Mouse (Mus musculus) liver, postnatal 0 days (tissue): ENCODE results near the gene Pccb. TPM values are rescaled to one million over a fixed set of nuclear protein-coding genes. Genes with fewer than 3 reads are reported as not detected.
A peak's percentile ranks its signal among the peaks of the same experiment; 100 is the strongest.

Experiments used
- ATAC-seq: fragments of 200-750 bp; cut with Nextera tagmentation; 2 replicates; pipeline ENCODE4 v1.8.0; 2017; ENCODE audit warnings: mild to moderate bottlenecking, moderate library complexity
- DNase-seq: peaks from one replicate; pipeline ENCODE4 v3.0.0-alpha.2; 2016
- H3K27ac ChIP-seq: fragments of 300-500 bp; sonication (generic); 2 replicates; pipeline ENCODE4 v1.5.1; 2014; ENCODE audit warnings: antibody characterized with exemption, moderate library complexity, mild to moderate bottlenecking, low read depth
- H3K27me3 ChIP-seq: fragments of 300-500 bp; sonication (generic); 2 replicates; pipeline ENCODE4 v1.6.1; 2014; ENCODE audit warnings: low read length, control low read depth, mixed read lengths; ENCODE audit not compliant: insufficient read depth
- H3K36me3 ChIP-seq: fragments of 300-500 bp; sonication (generic); replicated peaks from 2 replicates; pipeline ENCODE4 v1.6.1; 2014; ENCODE audit warnings: mild to moderate bottlenecking, control low read depth, low read length, moderate library complexity, mixed read lengths; ENCODE audit not compliant: insufficient read depth
- H3K4me1 ChIP-seq: fragments of 300-500 bp; sonication (generic); 2 replicates; pipeline ENCODE4 v1.6.1; 2014; ENCODE audit warnings: antibody characterized with exemption, mild to moderate bottlenecking, control low read depth; ENCODE audit not compliant: insufficient read depth
- H3K4me2 ChIP-seq: fragments of 300-500 bp; sonication (generic); 2 replicates; pipeline ENCODE4 v1.6.1; 2014; ENCODE audit warnings: low read depth, mild to moderate bottlenecking, low read length, moderate library complexity, mixed read lengths
- H3K4me3 ChIP-seq: fragments of 300-500 bp; sonication (generic); 2 replicates; pipeline ENCODE4 v1.5.1; 2014; ENCODE audit warnings: low read depth, low read length
- H3K9ac ChIP-seq: fragments of 300-500 bp; sonication (generic); replicated peaks from 2 replicates; pipeline ENCODE4 v1.6.1; 2014; ENCODE audit warnings: mild to moderate bottlenecking, moderate library complexity
- H3K9me3 ChIP-seq: fragments of 300-500 bp; sonication (generic); 2 replicates; pipeline ENCODE4 v1.6.1; 2016; ENCODE audit warnings: mild to moderate bottlenecking, control low read depth, low read length, mixed read lengths
- CTCF ChIP-seq: sonication (generic); IDR thresholded peaks from 2 replicates; pipeline ENCODE4 v1.5.1; 2016; ENCODE audit warnings: antibody characterized with exemption, low read depth
- EP300 ChIP-seq: IDR thresholded peaks from 2 replicates; pipeline ENCODE4 v1.6.1; 2016; ENCODE audit warnings: antibody characterized with exemption, low read depth, mild to moderate bottlenecking
- WGBS: fragments of 180-500 bp; shearing (Covaris S2); extraction: QIAGEN DNeasy Blood & Tissue Kit; methylation state at CpG from one replicate; pipeline ENCODE4 v1.1.7; 2014; ENCODE audit not compliant: insufficient replicate concordance; 5-methylcytosine and 5-hydroxymethylcytosine counted together
- polyA plus RNA-seq: library from polyadenylated mRNA; unstranded; fragments of >200 nt; fragmentation: Nextera tagmentation; extraction: Ambion mirVana; gene quantifications from 2 replicates; pipeline ENCODE4 v1.2.1, GENCODE M21; 2015

Gene Pccb
- polyA plus RNA-seq, 1 experiment from 2014 or later: 15.6 TPM

DNA sequence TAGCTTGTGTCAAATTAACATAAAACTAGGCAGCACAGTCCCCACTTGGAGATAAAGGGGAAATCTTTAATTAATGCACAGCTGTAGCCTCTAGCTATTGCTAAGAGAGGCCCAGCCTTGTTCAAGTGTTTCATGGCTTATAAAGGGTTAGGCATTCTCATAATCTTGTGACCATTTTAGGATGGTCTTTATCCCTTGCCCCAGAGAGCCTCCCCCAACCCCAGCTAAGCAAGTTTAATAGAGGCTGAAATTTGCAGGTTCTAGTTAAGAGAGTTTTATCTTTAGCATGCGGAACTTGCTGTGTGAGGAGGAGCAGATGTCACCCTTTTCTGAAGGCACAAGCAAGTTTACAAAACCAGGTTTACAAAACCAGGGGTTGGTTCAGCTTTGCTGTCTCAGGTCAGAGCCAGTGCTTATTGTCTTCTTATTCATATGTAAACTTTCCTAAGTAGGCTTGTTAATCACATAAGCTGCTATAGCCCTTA is 71.2 kb downstream of the Pccb start:
- WGBS: 54% methylated on average over 1 of the region's 1 CpGs
- Histone ChIP-seq H3K9me3 (no peaks in the 10 kb centered on the region), H3K4me1 (no peaks in the 10 kb centered on the region), H3K27me3 (no peaks in the 10 kb centered on the region), H3K4me3 (no peak overlapping the region), H3K9ac (no peak overlapping the region), H3K27ac (no peak overlapping the region), H3K36me3 (peaks cover 6% of the 10 kb centered on the region), H3K4me2 (no peak overlapping the region)
- ATAC-seq (peak; percentile 29; the same call in 1 of the 2 replicates), DNase-seq (no peak)
- TF ChIP-seq EP300 (no peak), CTCF (no peak)

DNA sequence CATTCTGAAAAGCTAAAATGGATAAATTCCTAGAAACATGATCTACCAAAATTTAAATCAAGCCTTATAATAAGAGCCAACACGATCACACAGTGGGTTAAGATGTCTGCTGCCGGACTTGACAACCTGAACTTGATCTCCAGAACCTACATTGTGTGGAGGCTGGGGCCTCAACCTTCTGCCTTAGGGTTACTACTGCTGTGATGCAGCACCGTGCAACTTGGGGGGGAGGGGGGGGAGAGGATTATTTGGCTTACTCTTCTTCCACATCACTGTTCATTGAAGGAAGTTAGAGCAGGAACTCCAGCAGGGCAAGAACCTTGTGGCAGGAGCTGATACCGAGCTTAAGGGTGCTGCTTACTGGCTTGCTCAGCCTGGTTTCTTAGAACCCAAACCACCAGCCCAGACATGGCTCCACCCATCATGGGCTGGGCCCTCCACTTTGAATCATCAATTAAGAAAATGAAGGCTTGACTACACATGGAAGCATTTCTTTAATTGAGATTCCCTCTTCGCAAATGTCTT is 71.7 kb downstream of the Pccb start:
- DNase-seq: no peak
- H3K27ac ChIP-seq: no peak overlapping the region
- H3K9ac ChIP-seq: no peak overlapping the region
- peaks cover 6% of the 10 kb centered on the region for H3K36me3 ChIP-seq
- no peaks in the 10 kb centered on the region for H3K4me1 ChIP-seq
- no peaks in the 10 kb centered on the region for H3K27me3 ChIP-seq
- ATAC-seq: peak; percentile 96
- no peaks in the 10 kb centered on the region for H3K9me3 ChIP-seq
- WGBS: 60% methylated on average over 5 of the region's 5 CpGs
- H3K4me3 ChIP-seq: no peak overlapping the region
- TF ChIP-seq CTCF (no peak), EP300 (peak; percentile 31; the same call in 1 of the 2 replicates)
- no peak overlapping the region for H3K4me2 ChIP-seq

DNA sequence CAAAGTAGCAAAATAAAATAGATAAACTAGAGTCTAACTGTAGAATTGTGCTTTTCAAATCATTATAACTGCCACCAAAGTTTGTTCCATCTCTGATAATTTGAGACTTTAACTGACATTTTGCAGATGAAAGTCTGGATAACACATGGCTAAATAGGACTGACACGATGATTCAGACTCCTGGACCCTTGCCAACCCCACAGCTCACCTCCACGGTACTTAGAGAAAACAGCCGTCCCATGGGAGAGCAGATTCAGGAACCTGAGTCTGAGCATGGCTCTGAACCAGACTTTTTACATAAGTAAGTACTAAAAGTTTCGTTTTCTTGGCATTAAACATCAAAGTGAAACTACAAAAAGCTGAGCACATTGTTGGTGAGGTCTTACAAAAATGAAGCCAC is 83.2 kb downstream of the Pccb start:
- TF ChIP-seq EP300 (peak; percentile 64; the same call in 1 of the 2 replicates), CTCF (no peak)
- WGBS: 54% methylated on average over 4 of the region's 4 CpGs
- DNase-seq: peak; percentile 39

DNA sequence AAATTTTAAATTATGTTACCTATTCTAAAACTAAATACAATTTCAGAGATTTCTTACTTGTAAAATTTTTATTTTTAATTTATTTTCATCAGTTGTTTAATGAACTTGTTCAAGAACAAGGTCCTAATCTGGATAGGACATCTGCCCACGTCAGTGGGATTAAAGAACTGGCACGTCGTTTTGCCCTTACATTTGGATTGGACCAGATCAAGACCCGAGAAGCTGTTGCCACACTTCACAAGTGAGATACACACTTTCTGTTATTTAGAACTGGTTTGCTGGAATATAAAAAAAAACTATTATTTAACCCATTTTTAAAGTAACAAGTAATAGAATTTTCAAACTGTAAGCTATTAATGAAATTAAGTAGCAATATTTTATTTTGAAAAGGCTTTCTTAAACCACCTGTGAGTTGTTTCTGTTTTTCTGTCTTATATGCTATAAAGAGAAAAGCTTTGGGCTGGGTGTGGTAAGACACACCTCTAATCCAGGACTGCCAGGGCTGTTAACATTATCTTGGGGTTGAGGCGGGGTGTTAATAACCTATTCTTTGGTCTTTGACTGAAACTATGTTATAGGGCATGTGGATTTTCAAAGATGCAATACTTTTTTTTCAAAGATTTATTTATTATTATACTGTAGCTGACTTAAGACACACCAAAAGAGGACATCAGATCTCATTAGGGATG is 89.9 kb downstream of the Pccb start:
- Histone ChIP-seq H3K9ac (no peak overlapping the region), H3K36me3 (peaks cover 18% of the 10 kb centered on the region), H3K4me3 (no peak overlapping the region), H3K4me2 (no peak overlapping the region), H3K27me3 (no peaks in the 10 kb centered on the region), H3K9me3 (no peaks in the 10 kb centered on the region), H3K27ac (no peak overlapping the region), H3K4me1 (no peaks in the 10 kb centered on the region)
- ATAC-seq (no peak), DNase-seq (no peak)
- 68% methylated on average over 5 of the region's 5 CpGs for WGBS
- TF ChIP-seq CTCF (no peak), EP300 (no peak)

More for the DNA sequence above, 83.2 kb downstream of the Pccb start:
- no peaks in the 10 kb centered on the region for H3K9me3 ChIP-seq
- no peak overlapping the region for H3K27ac ChIP-seq
- ATAC-seq: no peak
- no peak overlapping the region for H3K4me2 ChIP-seq
- H3K36me3 ChIP-seq: peaks cover 45% of the 10 kb centered on the region
- no peaks in the 10 kb centered on the region for H3K4me1 ChIP-seq
- H3K27me3 ChIP-seq: no peaks in the 10 kb centered on the region
- H3K9ac ChIP-seq: no peak overlapping the region
- H3K4me3 ChIP-seq: no peak overlapping the region

DNA sequence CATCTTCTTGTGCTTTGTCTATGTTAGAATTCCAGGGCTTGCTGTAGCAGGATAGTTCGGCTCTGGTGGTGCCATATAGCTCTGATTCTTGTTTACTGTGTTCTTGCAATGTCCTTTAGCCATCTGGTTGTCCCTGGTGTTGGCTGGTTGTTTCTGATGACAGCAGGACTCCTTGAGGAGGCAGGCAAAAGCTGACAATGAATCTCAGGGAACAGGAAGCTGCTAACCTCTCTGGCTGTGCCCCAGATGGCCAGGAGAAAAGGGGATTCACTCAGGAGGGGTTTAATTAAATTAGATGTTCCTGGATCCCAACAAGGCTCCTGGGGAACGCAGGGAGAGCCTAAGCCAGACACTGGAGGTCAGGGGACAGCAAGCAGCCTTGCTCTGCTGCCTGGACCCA is 92.7 kb downstream of the Pccb start:
- Histone ChIP-seq H3K27ac (no peak overlapping the region), H3K9ac (no peak overlapping the region), H3K27me3 (no peaks in the 10 kb centered on the region), H3K36me3 (peaks cover 11% of the 10 kb centered on the region; the same call in 1 of the 2 replicates), H3K4me3 (no peak overlapping the region), H3K9me3 (no peaks in the 10 kb centered on the region), H3K4me2 (no peak overlapping the region), H3K4me1 (no peaks in the 10 kb centered on the region)
- DNase-seq (no peak), ATAC-seq (no peak)
- WGBS: 82% methylated on average over 2 of the region's 2 CpGs
- TF ChIP-seq CTCF (no peak), EP300 (no peak)

Other genes starting within 250 kb of the Pccb start
- gene Msl2, start 39.2 kb upstream of the Pccb start, polyA plus RNA-seq: 2.2 and 2.4 TPM in 2 replicates
- gene Ppp2r3a, start 216.9 kb upstream of the Pccb start, polyA plus RNA-seq: 2.4 and 2.6 TPM in 2 replicates